In the genomic region with DNA sequence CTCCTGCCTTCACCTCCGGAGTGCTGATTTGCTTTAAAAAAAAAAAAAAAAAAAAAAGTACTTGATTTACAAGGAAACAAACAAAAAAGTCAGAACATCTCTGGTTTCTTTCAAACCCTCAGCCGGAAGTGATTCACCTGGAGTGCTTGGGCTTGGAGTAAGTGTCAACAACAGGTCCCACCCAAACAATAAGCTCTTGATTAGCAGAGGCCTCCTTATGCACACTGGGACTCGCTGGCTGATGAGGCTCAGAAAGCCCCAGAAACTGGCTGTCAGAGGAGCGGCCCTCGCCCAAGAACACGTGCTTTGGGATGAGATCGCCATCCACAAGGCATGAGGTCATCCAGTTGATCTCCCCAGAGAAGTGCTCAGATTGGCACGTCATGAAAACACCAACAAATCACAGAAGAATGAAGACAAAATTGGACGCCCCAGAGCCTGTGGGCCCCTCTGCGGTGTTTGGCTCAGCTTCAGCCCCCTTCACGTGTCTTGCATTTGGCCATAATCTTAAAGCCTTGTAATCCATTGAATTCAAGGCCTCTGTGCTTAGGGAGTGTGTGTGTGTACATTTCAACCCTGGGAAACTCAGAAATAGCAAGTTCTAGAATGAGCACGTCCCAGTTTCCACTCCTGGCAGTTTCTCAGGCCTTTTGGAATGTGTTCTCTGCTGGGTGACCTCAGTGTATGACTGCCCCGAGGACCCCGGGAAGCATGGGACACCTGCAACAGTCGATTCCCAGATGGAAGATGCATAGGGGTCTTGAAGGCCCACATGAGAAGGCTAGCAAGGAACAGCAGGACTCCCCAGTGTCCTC, we compare ENCODE assay signal across 15 mouse cellular contexts.
A peak's percentile ranks its signal among the peaks of the same experiment; 100 is the strongest.
DNase-seq lines count a peak whose midpoint lies in the region; ATAC-seq and TF ChIP-seq lines count a peak whose summit lies in the region.
"Had no signal": no experiment of that assay in that cellular context is flagged by ENCODE, and none has a peak within 500 bp of the region (broad histone marks: within the 10 kb centered on the region; RNA-seq: fewer than 3 reads in every experiment).

No protein-coding gene starts in this region.

- no peaks in the 10 kb centered on the region for H3K36me3 ChIP-seq in forebrain, embryonic 14.5 days (ENCODE audit: control insufficient read depth, insufficient read depth, low read length)
- H3K36me3 ChIP-seq in forebrain, postnatal 0 days (ENCODE audit: insufficient read depth) = no peaks in the 10 kb centered on the region
- H3K36me3 ChIP-seq in midbrain, embryonic 10.5 days = no peaks in the 10 kb centered on the region
- H3K36me3 ChIP-seq: embryonic facial prominence, embryonic 12.5 days had no signal

- no peak for DNase-seq in forebrain, embryonic 14.5 days (ENCODE audit: low spot score)
- no peak for DNase-seq in forebrain, postnatal 0 days
- peak; percentile 53 for DNase-seq in R1 (ENCODE audit: low read depth, low spot score)
- peak; percentile 51 to 64 for DNase-seq in gastrocnemius, postnatal 36 days
- peak; percentile 70 for DNase-seq in heart, postnatal 4 days
- no peak for DNase-seq in thymus, adult 18-20 months
- DNase-seq in cerebellum, adult 9-10 months = no peak
- no peak for DNase-seq in midbrain, embryonic 10.5 days (ENCODE audit: low spot score)
- DNase-seq: B cell, adult 2 months; cerebellum, postnatal 10 days; lung, adult 18-20 months; thymus, postnatal 4 days had no signal

- H3K27ac ChIP-seq in forebrain, embryonic 14.5 days (ENCODE audit: low read depth, low read length) = no peak overlapping the region
- H3K27ac ChIP-seq in forebrain, postnatal 0 days (ENCODE audit: low read depth, low read length) = no peak overlapping the region
- H3K27ac ChIP-seq in midbrain, embryonic 10.5 days (replicated peaks) = no peak overlapping the region
- H3K27ac ChIP-seq: embryonic facial prominence, embryonic 12.5 days; hindbrain, embryonic 14.5 days had no signal

- H3K9me3 ChIP-seq in forebrain, embryonic 14.5 days (replicated peaks; ENCODE audit: control insufficient read depth, low read length) = no peaks in the 10 kb centered on the region
- H3K9me3 ChIP-seq in forebrain, postnatal 0 days (ENCODE audit: low read length) = no peaks in the 10 kb centered on the region
- no peaks in the 10 kb centered on the region for H3K9me3 ChIP-seq in midbrain, embryonic 10.5 days (replicated peaks)
- H3K9me3 ChIP-seq: embryonic facial prominence, embryonic 12.5 days had no signal

- H3K27me3 ChIP-seq in forebrain, embryonic 14.5 days (replicated peaks; ENCODE audit: control insufficient read depth, insufficient read depth, low read length) = no peaks in the 10 kb centered on the region
- H3K27me3 ChIP-seq in forebrain, postnatal 0 days (ENCODE audit: insufficient read depth, low read length) = no peaks in the 10 kb centered on the region
- no peaks in the 10 kb centered on the region for H3K27me3 ChIP-seq in midbrain, embryonic 10.5 days (ENCODE audit: low read depth, poor library complexity, severe bottlenecking)
- H3K27me3 ChIP-seq: embryonic facial prominence, embryonic 12.5 days had no signal

- no peak overlapping the region for H3K9ac ChIP-seq in forebrain, embryonic 14.5 days (ENCODE audit: low read length)
- H3K9ac ChIP-seq in forebrain, postnatal 0 days = no peak overlapping the region
- H3K9ac ChIP-seq: embryonic facial prominence, embryonic 12.5 days; hindbrain, embryonic 14.5 days had no signal

- ATAC-seq in forebrain, embryonic 14.5 days = 0 out of 2 replicates have a peak, but pooled peaks have one; percentile 29
- ATAC-seq in forebrain, postnatal 0 days = no peak
- ATAC-seq: activated CD4-positive, CD25-positive, alpha-beta regulatory T cell, adult 4 months had no signal

- intact Hi-C loops in gastrocnemius, postnatal 36 days (cut with DNase I) = no loop called here

- TF ChIP-seq CTCF in forebrain, postnatal 0 days (IDR thresholded peaks at IDR 0.05; ENCODE audit: low read depth) = no peak

- no peaks in the 10 kb centered on the region for H3K4me1 ChIP-seq in forebrain, embryonic 14.5 days (ENCODE audit: control insufficient read depth, insufficient read depth, low read length)
- no peaks in the 10 kb centered on the region for H3K4me1 ChIP-seq in forebrain, postnatal 0 days (ENCODE audit: insufficient read depth)
- H3K4me1 ChIP-seq in midbrain, embryonic 10.5 days = no peaks in the 10 kb centered on the region
- H3K4me1 ChIP-seq: embryonic facial prominence, embryonic 12.5 days had no signal

- H3K4me3 ChIP-seq in forebrain, embryonic 14.5 days (ENCODE audit: low read depth, low read length) = no peak overlapping the region
- no peak overlapping the region for H3K4me3 ChIP-seq in forebrain, postnatal 0 days (ENCODE audit: low read depth, low read length)
- H3K4me3 ChIP-seq in midbrain, embryonic 10.5 days = no peak overlapping the region
- H3K4me3 ChIP-seq: embryonic facial prominence, embryonic 12.5 days had no signal

- H3K4me2 ChIP-seq in forebrain, embryonic 14.5 days (ENCODE audit: low read length) = no peak overlapping the region
- no peak overlapping the region for H3K4me2 ChIP-seq in forebrain, postnatal 0 days (ENCODE audit: low read depth)
- H3K4me2 ChIP-seq: embryonic facial prominence, embryonic 12.5 days; hindbrain, embryonic 14.5 days had no signal

- WGBS in forebrain, embryonic 14.5 days = 61% methylated on average over 15 of the region's 15 CpGs
- 54% methylated on average over 15 of the region's 15 CpGs for WGBS in forebrain, postnatal 0 days
- whole genome bisulfite sequencing in midbrain, embryonic 10.5 days = 88% methylated on average over 15 of the region's 15 CpGs

Comparison
In these comparisons a context has a peak if more than half of its experiments do, and no peak if none do; other contexts are left out.
1. DNase-seq: peak in R1 (single experiment), gastrocnemius, postnatal 36 days (2 of 2) and heart, postnatal 4 days (single experiment); none in forebrain, embryonic 14.5 days (single experiment), forebrain, postnatal 0 days (single experiment), thymus, adult 18-20 months (0 of 2), cerebellum, adult 9-10 months (single experiment) and midbrain, embryonic 10.5 days (single experiment).